Mouse (Mus musculus) retina, adult 2 months (tissue): ENCODE results near the gene Serpina3n.
"Not testable (repeated sequence)": the region's sequence is repeated elsewhere in the genome, so short reads cannot be mapped to it uniquely, and the experiment has no call there.

Experiments
- DNase-seq: peaks from one replicate; pipeline ENCODE4 v3.0.0-alpha.2; 2012; ENCODE audit warnings: low read depth, low spot score

The Serpina3n gene

DNA sequence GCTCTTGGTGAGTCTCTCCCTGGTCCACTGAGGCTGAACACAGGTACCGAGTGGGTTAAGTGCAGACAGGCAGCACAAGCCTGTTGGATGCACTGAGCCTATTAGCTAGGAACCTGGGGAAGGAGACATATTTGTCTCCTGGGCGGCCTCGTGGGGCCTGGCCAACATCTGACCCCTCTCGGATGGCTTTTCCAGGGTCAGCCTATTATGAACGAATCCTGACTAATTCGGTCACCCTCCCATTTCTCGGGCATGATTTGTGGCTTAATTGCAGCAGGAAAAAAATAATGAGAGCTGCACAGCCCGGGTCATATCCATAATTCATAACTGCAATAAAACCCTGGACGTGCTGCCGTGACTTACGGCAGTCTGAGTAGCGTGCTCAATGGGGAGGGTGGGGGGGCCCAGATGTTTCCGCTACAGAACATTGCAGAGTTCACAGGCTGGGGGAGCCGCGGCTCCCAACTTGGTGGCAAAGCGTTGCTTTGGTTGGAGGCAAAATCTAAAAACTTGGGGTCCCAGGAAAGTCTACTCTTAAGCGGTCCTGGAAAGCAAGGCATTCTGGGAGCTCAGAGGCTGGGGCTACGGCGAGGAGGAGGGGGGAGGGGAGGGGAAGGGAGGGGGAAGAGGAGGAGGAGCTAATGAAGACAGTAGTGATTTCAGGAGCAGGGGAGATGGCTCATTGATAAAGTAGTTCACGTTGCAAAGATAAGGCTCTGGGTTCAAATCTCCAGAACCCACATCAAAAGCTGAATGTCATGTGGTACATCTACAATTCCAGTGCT, 27.6 kb downstream of the Serpina3n start:
- DNase-seq, result no peak

DNA sequence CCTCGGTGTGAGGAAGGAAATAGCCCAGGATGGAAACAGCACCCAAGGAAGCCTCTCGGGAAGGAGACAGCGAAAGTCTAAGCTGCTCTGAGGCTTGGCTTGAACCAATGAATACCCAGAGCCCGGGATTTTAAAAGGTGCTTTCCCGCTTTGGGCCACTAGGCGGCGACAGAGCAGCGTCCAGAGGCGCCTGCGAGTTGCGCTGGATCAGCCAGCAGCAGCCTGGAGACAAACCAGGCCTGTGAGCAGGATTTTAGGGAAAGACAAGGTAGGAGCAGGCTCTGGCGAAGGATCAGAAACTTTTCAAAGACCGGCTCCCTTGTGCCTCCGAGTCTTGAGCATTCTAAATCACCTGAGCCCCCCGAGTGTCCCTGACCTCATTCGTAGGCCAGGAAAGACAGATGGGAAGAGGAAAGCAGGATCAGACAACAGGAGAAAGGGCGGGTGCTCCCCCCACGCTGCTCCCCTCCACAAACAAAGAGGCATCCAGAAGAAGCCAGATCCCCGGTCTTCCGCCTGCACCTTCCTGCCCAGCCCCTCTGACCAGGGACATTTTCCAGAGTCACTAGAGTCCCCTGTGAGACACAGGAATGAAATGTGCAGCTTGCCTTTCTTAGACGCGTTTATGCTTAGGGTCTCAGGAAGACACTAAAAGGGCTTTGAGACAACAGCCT, 33.7 kb downstream of the Serpina3n start:
- no peak for DNase-seq

DNA sequence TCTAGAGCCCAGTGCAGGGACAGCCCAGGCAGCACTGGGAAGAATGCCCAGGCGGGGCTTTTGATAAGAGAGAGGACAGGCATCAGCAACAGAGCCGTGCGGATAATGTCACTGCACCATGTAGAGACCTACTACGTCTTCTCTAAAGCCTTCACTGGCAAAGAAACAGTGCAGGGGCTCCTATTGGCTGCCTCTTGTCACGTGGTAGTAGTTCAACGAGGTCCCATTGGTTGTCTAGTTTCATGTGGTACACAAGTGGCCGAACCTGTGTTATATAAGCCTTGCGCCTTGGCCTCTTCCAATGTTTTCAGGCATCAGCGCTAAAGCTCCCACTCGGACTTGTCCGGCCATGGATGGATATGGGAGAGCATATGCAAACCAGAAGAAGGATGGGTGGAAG, 37.2 kb downstream of the Serpina3n start:
- no peak for DNase-seq

DNA sequence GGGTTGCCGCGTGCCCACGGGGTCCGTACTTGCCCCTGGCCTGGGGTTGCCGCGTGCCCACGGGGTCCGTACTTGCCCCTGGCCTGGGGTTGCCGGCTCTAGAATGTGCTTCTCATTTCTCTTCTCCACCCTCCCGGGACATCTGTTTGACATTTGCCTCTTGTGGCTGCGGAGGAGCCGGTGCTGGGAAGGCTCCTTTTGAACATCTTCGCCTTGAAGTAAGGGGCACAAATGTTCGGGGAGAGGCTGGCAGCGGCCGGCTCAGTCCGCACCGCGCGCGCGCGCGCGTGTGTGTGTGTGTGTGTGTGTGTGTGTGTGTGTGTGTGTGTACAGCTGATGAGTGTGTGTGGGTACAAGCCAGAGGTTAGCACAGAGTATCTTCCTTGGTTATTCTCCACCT, 40.5 kb downstream of the Serpina3n start:
- DNase-seq, result not testable (repeated sequence)

DNA sequence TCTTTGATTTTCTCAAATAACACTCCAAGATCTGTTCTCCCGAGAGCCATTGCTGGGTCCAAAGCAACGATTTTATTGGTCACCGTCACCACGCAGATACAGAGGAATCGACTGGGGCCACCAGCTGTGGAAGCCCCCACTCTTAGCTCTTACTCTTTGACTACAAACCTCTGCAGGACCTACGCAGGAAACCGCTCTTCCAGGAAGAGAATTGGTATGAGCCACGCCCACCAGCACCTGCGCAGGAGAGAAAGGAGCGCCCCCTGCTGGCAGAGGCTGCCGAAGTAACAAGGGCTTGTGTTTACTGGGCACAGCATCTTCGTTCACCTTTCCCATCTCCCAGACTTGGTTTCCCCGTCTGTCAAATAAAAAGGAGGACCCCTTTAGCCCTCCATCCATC, 41.6 kb downstream of the Serpina3n start:
- DNase-seq, result no peak

DNA sequence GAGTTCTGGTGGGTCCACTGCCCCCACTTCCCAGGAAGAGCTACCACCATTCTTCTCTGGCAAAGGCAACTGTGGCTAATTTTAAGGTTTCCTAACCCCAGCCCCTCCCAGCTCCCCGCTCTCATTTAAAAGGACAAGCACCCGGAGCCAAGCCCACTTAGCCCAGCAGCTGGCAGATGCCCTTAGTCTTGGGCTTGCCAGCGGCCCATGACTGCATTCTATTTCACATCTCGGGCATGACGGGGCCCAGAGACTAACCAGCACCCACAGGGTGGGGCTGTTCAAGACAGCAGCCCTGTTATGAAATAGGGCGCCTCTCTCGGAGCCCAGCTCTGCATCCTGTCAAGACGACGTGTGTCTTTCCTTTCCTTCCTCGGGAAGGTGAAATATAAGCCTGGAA, 43.7 kb downstream of the Serpina3n start:
- no peak for DNase-seq

DNA sequence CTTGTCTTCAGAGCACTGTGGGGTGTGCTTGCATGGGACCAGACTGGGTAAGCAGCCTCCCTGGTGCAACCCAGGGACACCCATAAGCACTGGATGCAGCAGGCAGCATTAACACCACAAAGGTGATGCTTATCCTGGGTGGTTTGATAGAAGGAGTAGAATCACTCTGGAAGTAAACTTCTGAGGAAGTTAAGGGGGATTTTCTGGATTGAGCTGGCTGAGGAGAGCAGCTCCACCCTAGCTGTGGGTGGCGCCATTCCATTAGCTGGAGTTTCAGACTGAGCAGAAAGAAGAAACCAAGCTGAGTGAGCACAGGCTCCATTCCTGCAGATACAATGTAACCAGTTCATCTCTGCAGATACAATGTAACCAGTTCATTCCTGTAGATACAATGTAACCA, 46.5 kb downstream of the Serpina3n start:
- no peak for DNase-seq

DNA sequence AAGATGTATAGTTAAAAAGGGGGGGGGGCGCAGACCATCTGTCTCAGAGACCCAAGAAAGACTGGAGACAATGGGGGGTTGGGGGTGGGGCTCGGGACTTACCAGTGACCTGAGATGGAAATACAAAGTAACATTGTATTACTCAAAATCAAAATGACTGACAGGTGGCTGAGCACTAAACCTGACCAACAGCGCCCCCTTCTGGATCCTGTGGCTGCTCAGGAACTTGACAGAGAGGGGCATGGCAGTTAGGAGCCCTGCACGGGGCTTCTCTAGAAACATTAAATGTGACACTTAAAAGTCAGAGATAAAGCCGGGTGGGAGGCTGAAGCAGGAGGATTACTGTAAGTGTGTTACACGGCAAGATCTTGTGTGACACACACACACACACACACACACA, 52.8 kb downstream of the Serpina3n start:
- no peak for DNase-seq

DNA sequence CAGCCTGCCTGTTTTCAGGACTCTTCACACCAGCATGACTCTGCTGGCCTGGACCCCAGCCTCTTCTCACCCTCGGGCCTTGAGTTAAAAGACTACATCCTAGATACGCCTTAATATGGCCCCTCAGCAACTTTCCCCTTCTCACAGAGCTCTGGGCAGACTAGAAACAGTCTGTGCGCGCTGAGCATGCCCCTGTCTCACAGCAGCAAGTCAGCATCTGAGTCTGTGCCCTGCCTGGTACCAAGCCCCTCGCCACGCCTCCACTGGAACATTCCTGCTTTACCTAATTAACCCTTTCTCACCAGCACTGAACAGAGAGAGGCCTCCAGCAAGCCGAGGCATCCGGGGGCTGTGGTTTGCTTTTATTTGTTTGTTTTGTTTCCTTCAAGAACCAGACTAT, 54.8 kb downstream of the Serpina3n start:
- no peak for DNase-seq
